Mouse (Mus musculus): ENCODE results near the gene G3bp1. TPM values are rescaled to one million over a fixed set of nuclear protein-coding genes. Genes with fewer than 3 reads are reported as not detected.

Gene G3bp1
- polyA plus RNA-seq, 1 experiment from 2014 or later: 188 TPM

GRCm38 (mm10) chr11:55530741-55531140, 61.3 kb downstream of the G3bp1 start:
- 79% methylated on average over 7 of the region's 7 CpGs for WGBS
- DNase-seq (ENCODE audit: low spot score): no peak
- Histone ChIP-seq H3K36me3 (no peaks in the 10 kb centered on the region), H3K27me3 (ENCODE audit: insufficient read depth, poor library complexity, severe bottlenecking) (no peaks in the 10 kb centered on the region), H3K27ac (no peak overlapping the region), H3K4me1 (peaks cover 6% of the 10 kb centered on the region; the same call in 1 of the 2 replicates), H3K4me3 (no peak overlapping the region), H3K9me3 (no peaks in the 10 kb centered on the region)

- Histone ChIP-seq H3K4me3 (no peak overlapping the region), H3K27me3 (ENCODE audit: insufficient read depth, poor library complexity, severe bottlenecking) (no peaks in the 10 kb centered on the region), H3K4me1 (peaks cover 6% of the 10 kb centered on the region; the same call in 1 of the 2 replicates), H3K27ac (no peak overlapping the region), H3K36me3 (no peaks in the 10 kb centered on the region), H3K9me3 (no peaks in the 10 kb centered on the region)
- 74% methylated on average over 5 of the region's 5 CpGs for WGBS
- no peak for DNase-seq (ENCODE audit: low spot score)
Measured at GRCm38 (mm10) chr11:55533378-55533777, 63.9 kb downstream of the G3bp1 start.

GRCm38 (mm10) chr11:55534766-55535165, 65.3 kb downstream of the G3bp1 start:
- Histone ChIP-seq H3K36me3 (no peaks in the 10 kb centered on the region), H3K4me3 (no peak overlapping the region), H3K4me1 (peaks cover 6% of the 10 kb centered on the region; the same call in 1 of the 2 replicates), H3K9me3 (no peaks in the 10 kb centered on the region), H3K27me3 (ENCODE audit: insufficient read depth, poor library complexity, severe bottlenecking) (no peaks in the 10 kb centered on the region), H3K27ac (no peak overlapping the region)
- no peak for DNase-seq (ENCODE audit: low spot score)
- WGBS: 31% methylated on average over 2 of the region's 2 CpGs

GRCm38 (mm10) chr11:55542128-55542527, 72.6 kb downstream of the G3bp1 start:
- WGBS: 34% methylated on average over 7 of the region's 7 CpGs
- H3K27me3 ChIP-seq (ENCODE audit: insufficient read depth, poor library complexity, severe bottlenecking): no peaks in the 10 kb centered on the region
- DNase-seq (ENCODE audit: low spot score): no peak
- H3K4me1 ChIP-seq: peaks cover 5% of the 10 kb centered on the region; the same call in 1 of the 2 replicates
- H3K27ac ChIP-seq: no peak overlapping the region
- no peaks in the 10 kb centered on the region for H3K36me3 ChIP-seq
- H3K9me3 ChIP-seq: no peaks in the 10 kb centered on the region
- H3K4me3 ChIP-seq: no peak overlapping the region

- DNase-seq (ENCODE audit: low spot score): no peak
- no peak overlapping the region for H3K27ac ChIP-seq
- H3K9me3 ChIP-seq: no peaks in the 10 kb centered on the region
- no peaks in the 10 kb centered on the region for H3K36me3 ChIP-seq
- no peaks in the 10 kb centered on the region for H3K27me3 ChIP-seq (ENCODE audit: insufficient read depth, poor library complexity, severe bottlenecking)
- H3K4me1 ChIP-seq: peaks cover 5% of the 10 kb centered on the region; the same call in 1 of the 2 replicates
- 58% methylated on average over 4 of the region's 4 CpGs for WGBS
- H3K4me3 ChIP-seq: no peak overlapping the region
Measured at GRCm38 (mm10) chr11:55542671-55543070, 73.2 kb downstream of the G3bp1 start.

GRCm38 (mm10) chr11:55545690-55546089, 76.2 kb downstream of the G3bp1 start:
- no peak overlapping the region for H3K4me3 ChIP-seq
- WGBS: 78% methylated on average over 1 of the region's 1 CpGs
- H3K36me3 ChIP-seq: no peaks in the 10 kb centered on the region
- H3K27me3 ChIP-seq (ENCODE audit: insufficient read depth, poor library complexity, severe bottlenecking): no peaks in the 10 kb centered on the region
- no peaks in the 10 kb centered on the region for H3K9me3 ChIP-seq
- H3K4me1 ChIP-seq: peaks cover 5% of the 10 kb centered on the region; the same call in 1 of the 2 replicates
- H3K27ac ChIP-seq: no peak overlapping the region
- no peak for DNase-seq (ENCODE audit: low spot score)

Small RNA genes lying within 50 kb of the gene (microRNA-seq; reads per million reads assigned to microRNA genes)
- not detected for gene Mir7652

Other genes starting within 250 kb of the G3bp1 start
- 0.02 and 0.03 TPM in 2 replicates for gene Fat2, start 133.1 kb upstream of the G3bp1 start, polyA plus RNA-seq (2016; fragmentation: Nextera tagmentation; extraction: Ambion mirVana)
- gene Sparc, start 46.5 kb upstream of the G3bp1 start, polyA plus RNA-seq (2016; fragmentation: Nextera tagmentation; extraction: Ambion mirVana): 995 and 1,097 TPM in 2 replicates
- gene Atox1, start 8.4 kb upstream of the G3bp1 start, polyA plus RNA-seq (2016; fragmentation: Nextera tagmentation; extraction: Ambion mirVana): 269 and 273 TPM in 2 replicates
- not detected in 2 replicates for gene Glra1, start 138.5 kb downstream of the G3bp1 start, polyA plus RNA-seq (2016; fragmentation: Nextera tagmentation; extraction: Ambion mirVana)

Measured in heart, embryonic 10.5 days (tissue).